Mouse (Mus musculus) retina, postnatal 7 days (tissue): ENCODE measurements around the gene Ccdc84.
"Not testable (repeated sequence)": the region's sequence is repeated elsewhere in the genome, so short reads cannot be mapped to it uniquely, and the experiment has no call there.

Experiments used
- DNase-seq: peaks from one replicate; pipeline ENCODE4 v3.0.0-alpha.2; 2012; ENCODE audit warnings: low read depth, low spot score

The Ccdc84 gene

GRCm38 (mm10) chr9:44418519-44419385 lies at the start of gene Ccdc84:
Ccdc84 (minus strand) TSS chr9:44418569.
- DNase-seq, result no peak

GRCm38 (mm10) chr9:44461950-44462349 lies 43.6 kb upstream of the Ccdc84 start:
- no peak for DNase-seq

- DNase-seq, result peak; percentile 88
Measured at GRCm38 (mm10) chr9:44457035-44457742, 38.8 kb upstream of the Ccdc84 start.

GRCm38 (mm10) chr9:44454891-44455220 lies 36.5 kb upstream of the Ccdc84 start, which contains the start of gene Upk2:
Upk2 (minus strand) TSS chr9:44454976.
- DNase-seq, result no peak

- DNase-seq, result peak; percentile 72
Measured at GRCm38 (mm10) chr9:44454132-44454890, 35.9 kb upstream of the Ccdc84 start.

GRCm38 (mm10) chr9:44450387-44450786 lies 32.0 kb upstream of the Ccdc84 start:
- DNase-seq, result no peak

GRCm38 (mm10) chr9:44444402-44445025 lies 26.1 kb upstream of the Ccdc84 start:
- not testable (repeated sequence) for DNase-seq

- no peak for DNase-seq
Measured at GRCm38 (mm10) chr9:44440961-44441360, 22.6 kb upstream of the Ccdc84 start, which contains the start of gene Foxr1. Foxr1 (minus strand) TSS chr9:44441136.

- DNase-seq, result no peak
Measured at GRCm38 (mm10) chr9:44435747-44436146, 17.4 kb upstream of the Ccdc84 start.

- DNase-seq, result no peak
Measured at GRCm38 (mm10) chr9:44432577-44433185, 14.3 kb upstream of the Ccdc84 start.

GRCm38 (mm10) chr9:44423576-44423975 lies 5.2 kb upstream of the Ccdc84 start:
- no peak for DNase-seq

GRCm38 (mm10) chr9:44420280-44420898 lies 2.0 kb upstream of the Ccdc84 start:
- DNase-seq, result no peak

GRCm38 (mm10) chr9:44419730-44420129 lies 1.4 kb upstream of the Ccdc84 start:
- not testable (repeated sequence) for DNase-seq

- peak; percentile 92 for DNase-seq
Measured at GRCm38 (mm10) chr9:44417892-44418363, 441 bp downstream of the Ccdc84 start.

GRCm38 (mm10) chr9:44417156-44417891 lies 1.0 kb downstream of the Ccdc84 start:
- DNase-seq, result no peak

- DNase-seq, result no peak
Measured at GRCm38 (mm10) chr9:44412781-44413180, 5.6 kb downstream of the Ccdc84 start.

- DNase-seq, result no peak
Measured at GRCm38 (mm10) chr9:44412306-44412705, 6.1 kb downstream of the Ccdc84 start.

GRCm38 (mm10) chr9:44411601-44412130 lies 6.7 kb downstream of the Ccdc84 start:
- no peak for DNase-seq

- DNase-seq, result no peak
Measured at GRCm38 (mm10) chr9:44410647-44411336, 7.6 kb downstream of the Ccdc84 start.
